Mouse (Mus musculus) stomach, postnatal 0 days (tissue): ENCODE measurements at regions not wholly inside any gene's neighbourhood (a gene's known extent, or its start where the extent isn't known, plus 50 kb on each side); places are given as distances from the start of the nearest gene placed in this dataset.

ENCODE experiments used
- CTCF ChIP-seq: IDR thresholded peaks from 2 replicates; pipeline ENCODE4 v1.5.1; 2016; ENCODE audit warnings: antibody characterized with exemption, low read depth, mild to moderate bottlenecking, moderate library complexity
- EP300 ChIP-seq: optimal IDR thresholded peaks from 2 replicates; pipeline ENCODE3; 2016; ENCODE audit warnings: antibody characterized with exemption

DNA sequence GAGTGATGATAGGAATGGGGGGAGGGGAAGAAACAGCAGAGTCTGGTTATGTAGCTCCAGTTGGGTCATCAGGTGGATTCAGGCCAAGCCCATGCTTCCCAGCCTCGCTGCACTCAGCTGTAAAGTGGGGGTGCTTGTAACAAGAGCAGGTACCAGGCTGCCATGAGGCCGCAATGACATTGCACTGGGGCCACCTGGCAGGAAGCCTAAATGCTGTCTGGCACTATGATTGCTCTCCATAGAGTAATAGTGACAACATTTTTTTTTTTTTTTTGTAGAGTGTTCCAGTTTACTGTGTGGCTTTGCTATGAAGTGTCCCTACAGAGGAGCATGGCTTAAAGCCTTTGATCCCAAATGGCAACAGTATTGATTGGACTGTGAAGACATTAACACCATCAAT is 171.9 kb upstream of the Prok2 start:
- no peak for TF ChIP-seq CTCF
- no peak for TF ChIP-seq EP300
